Mouse (Mus musculus): Measurements from ENCODE around the gene Tmem135.

- TF ChIP-seq POLR2A (IDR thresholded peaks at IDR 0.05; ENCODE audit: borderline replicate concordance, control insufficient read depth, low read depth, low read length) (no peak), CTCF (IDR thresholded peaks at IDR 0.05; ENCODE audit: control insufficient read depth, insufficient read depth, low read length) (no peak)
These were observed 287.8 kb downstream of the Tmem135 start for GRCm38 (mm10) chr7:89116261-89116664.

Data from bone marrow, adult 2 months (tissue).